Mouse (Mus musculus) MEL (cell line): Measurements from ENCODE around the gene Mier2.

Source experiments
- CHD1 ChIP-seq: IDR thresholded peaks from 2 replicates; pipeline ENCODE4 v1.6.1; 2012; ENCODE audit warnings: low read depth, mild to moderate bottlenecking, inconsistent platforms, low read length, improper control_type of control experiment
- CHD2 ChIP-seq: IDR thresholded peaks from 2 replicates; pipeline ENCODE4 v1.6.1; 2011; ENCODE audit warnings: low read length, improper control_type of control experiment
- CTCF ChIP-seq, 3 experiments: IDR thresholded peaks in 2 of 3; conservative IDR thresholded peaks in 1 of 3; 2 replicates each; pipeline ENCODE4 v1.5.1; 2011 to 2012; ENCODE audit warnings: low read length in 3 of 3, low read depth in 2 of 3, mild to moderate bottlenecking in 2 of 3, improper control_type of control experiment in 1 of 3, inconsistent platforms in 1 of 3, mixed read lengths in 1 of 3, moderate library complexity in 1 of 3; ENCODE audit not compliant: control insufficient read depth in 1 of 3, insufficient read depth in 1 of 3, poor library complexity in 1 of 3, severe bottlenecking in 1 of 3
- MEF2A ChIP-seq: IDR thresholded peaks from 2 replicates; pipeline ENCODE4 v1.6.1; 2014; ENCODE audit warnings: low read depth, mild to moderate bottlenecking, inconsistent platforms, low read length, improper control_type of control experiment; ENCODE audit not compliant: poor library complexity, insufficient replicate concordance, severe bottlenecking; ENCODE audit errors: extremely low read depth
- MYB ChIP-seq: IDR thresholded peaks from 2 replicates; pipeline ENCODE4 v1.6.1; 2011; ENCODE audit warnings: mild to moderate bottlenecking, low read depth, low read length, improper control_type of control experiment
- NELFE ChIP-seq: IDR thresholded peaks from 2 replicates; pipeline ENCODE4 v1.6.1; 2011; ENCODE audit warnings: low read depth, low read length, improper control_type of control experiment
- POLR2A ChIP-seq, 2 experiments: IDR thresholded peaks; 2 replicates each; pipeline ENCODE4 v1.6.1; 2011 to 2012; ENCODE audit warnings: low read length in 2 of 2, mild to moderate bottlenecking in 2 of 2, control low read depth in 1 of 2, improper control_type of control experiment in 1 of 2, low read depth in 1 of 2, moderate library complexity in 1 of 2; ENCODE audit not compliant: control insufficient read depth in 1 of 2, insufficient read depth in 1 of 2, poor library complexity in 1 of 2
- RCOR1 ChIP-seq: IDR thresholded peaks from 2 replicates; pipeline ENCODE4 v1.6.1; 2012; ENCODE audit warnings: low read depth, mild to moderate bottlenecking, inconsistent platforms, low read length, improper control_type of control experiment
- SIN3A ChIP-seq: IDR thresholded peaks from 2 replicates; pipeline ENCODE4 v1.6.1; 2012; ENCODE audit warnings: low read length, improper control_type of control experiment, inconsistent platforms
- SMC3 ChIP-seq: IDR thresholded peaks from 2 replicates; pipeline ENCODE4 v1.6.1; 2011; ENCODE audit warnings: low read depth, low read length, improper control_type of control experiment
- TCF12 ChIP-seq: IDR thresholded peaks from 2 replicates; pipeline ENCODE4 v1.6.1; 2014; ENCODE audit warnings: low read depth, mild to moderate bottlenecking, inconsistent platforms, low read length, improper control_type of control experiment, moderate library complexity
- ZNF384 ChIP-seq: IDR thresholded peaks from 2 replicates; pipeline ENCODE4 v1.6.1; 2012; ENCODE audit warnings: low read depth, mild to moderate bottlenecking, inconsistent platforms, low read length, improper control_type of control experiment

GRCm38 (mm10) chr10:79527453-79527845 is 27.6 kb downstream of the Mier2 start:
- TF ChIP-seq CTCF (IDR thresholded peaks at IDR 0.05 in 2 of 3, conservative IDR thresholded peaks at IDR 0.05 in 1 of 3; ENCODE audit: control insufficient read depth in 1 of 3, insufficient read depth in 1 of 3, low read depth in 2 of 3, low read length in 3 of 3, poor library complexity in 1 of 3, severe bottlenecking in 1 of 3) (no peak), CHD2 (no peak), NELFE (no peak), TCF12 (no peak), POLR2A (IDR thresholded peaks at IDR 0.05; ENCODE audit: control insufficient read depth in 1 of 2, insufficient read depth in 1 of 2, low read depth in 1 of 2, low read length in 2 of 2, poor library complexity in 1 of 2) (no peak), SMC3 (no peak), SIN3A (no peak), MYB (no peak), CHD1 (no peak), RCOR1 (no peak), MEF2A (no peak), ZNF384 (no peak)
